Mouse (Mus musculus): Measurements from ENCODE around the gene Vrk1.

DNA sequence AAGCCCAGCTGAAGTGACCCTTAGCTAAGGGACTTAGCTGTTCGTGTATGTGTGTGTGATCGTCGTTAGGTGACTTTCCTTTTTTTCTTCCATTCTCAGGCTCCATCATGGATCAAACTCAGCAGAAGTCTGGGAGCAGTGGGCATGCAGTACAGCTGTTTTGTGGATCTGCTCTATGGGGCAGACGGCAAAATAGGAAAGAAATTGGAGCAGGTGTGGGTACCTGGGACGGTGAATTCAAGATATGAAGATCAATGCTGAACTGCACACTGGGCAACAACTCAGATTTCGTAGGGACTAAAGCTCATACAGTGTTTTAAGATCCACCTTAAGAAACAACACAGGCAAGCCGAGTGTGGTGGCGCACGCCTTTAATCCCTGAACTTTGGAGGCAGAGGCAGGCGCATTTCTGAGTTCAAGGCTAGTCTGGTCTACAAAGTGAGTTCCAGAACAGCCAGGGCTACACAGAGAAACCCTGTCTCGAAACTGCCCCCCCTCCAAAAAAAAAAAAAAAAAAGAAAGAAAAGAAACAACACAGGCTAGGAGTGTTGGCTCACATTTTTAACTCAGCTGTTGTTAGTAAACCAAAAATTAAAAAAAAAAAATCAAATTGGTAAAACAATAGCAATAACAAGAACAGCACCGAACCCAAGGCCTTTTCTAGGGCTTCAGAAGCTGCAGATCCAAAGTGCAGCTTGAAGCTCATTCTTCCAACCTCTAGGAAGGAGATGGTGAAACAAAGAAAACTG lies 732 bp upstream of the Vrk1 start:
- TF ChIP-seq RCOR1 (conservative IDR thresholded peaks at IDR 0.05; ENCODE audit: low read depth, low read length) (no peak), MAFK (IDR thresholded peaks at IDR 0.05; ENCODE audit: insufficient replicate concordance, low read length) (no peak), UBTF (IDR thresholded peaks at IDR 0.05; ENCODE audit: low read depth, low read length) (no peak), CTCF (conservative IDR thresholded peaks at IDR 0.05 in 1 of 2, IDR thresholded peaks at IDR 0.05 in 1 of 2; ENCODE audit: low read depth in 2 of 2, low read length in 2 of 2) (no peak), ZKSCAN1 (IDR thresholded peaks at IDR 0.05; ENCODE audit: borderline replicate concordance, low read depth, low read length) (no peak), USF2 (conservative IDR thresholded peaks at IDR 0.05; ENCODE audit: low read depth, low read length) (no peak), CHD2 (IDR thresholded peaks at IDR 0.05; ENCODE audit: low read length) (no peak)

All from CH12.LX (cell line).